Mouse (Mus musculus) gastrocnemius, adult 18-20 months (tissue): ENCODE measurements around the gene Scgb1b27. TPM values are rescaled to one million over a fixed set of nuclear protein-coding genes. Genes with fewer than 3 reads are reported as not detected.
"Not testable (repeated sequence)": the region's sequence is repeated elsewhere in the genome, so short reads cannot be mapped to it uniquely, and the experiment has no call there.

Experiments used
- DNase-seq: peaks from one replicate; pipeline ENCODE4 v3.0.0; 2021; ENCODE audit warnings: low spot score
- long read RNA-seq, 2 experiments: library from polyadenylated mRNA; stranded (forward); transcript quantifications; one replicate each; pipeline ENCODE4 v2.0.0; 2021
- total RNA-seq, 2 experiments: library from RNA; stranded (reverse); gene quantifications; 2 replicates each; pipeline ENCODE4 v1.2.3; 2021

Gene Scgb1b27
- not detected for total RNA-seq
- long read RNA-seq, experiment 1: 0 reads
- long read RNA-seq, experiment 2: 0 reads

- DNase-seq: not testable (repeated sequence)
Observed at GRCm38 (mm10) chr7:34021183-34021582, at the start of gene Scgb1b27. Gene Scgb1b27 (plus strand): TSS chr7:34021483.

- peak; percentile 12 for DNase-seq
Observed at GRCm38 (mm10) chr7:33982281-33982680, 39.0 kb upstream of the Scgb1b27 start.

GRCm38 (mm10) chr7:34013842-34014241, 7.4 kb upstream of the Scgb1b27 start, which contains the start of gene Scgb2b27:
Gene Scgb2b27 (minus strand): TSS chr7:34013942.
- no peak for DNase-seq

- no peak for DNase-seq
Observed at GRCm38 (mm10) chr7:34025641-34026040, 4.4 kb downstream of the Scgb1b27 start.

GRCm38 (mm10) chr7:34027202-34027601, 5.9 kb downstream of the Scgb1b27 start:
- not testable (repeated sequence) for DNase-seq

GRCm38 (mm10) chr7:34030026-34030425, 8.7 kb downstream of the Scgb1b27 start:
- DNase-seq: no peak

- DNase-seq: not testable (repeated sequence)
Observed at GRCm38 (mm10) chr7:34034579-34034978, 13.3 kb downstream of the Scgb1b27 start.

- not testable (repeated sequence) for DNase-seq
Observed at GRCm38 (mm10) chr7:34036076-34036815, 15.0 kb downstream of the Scgb1b27 start.

- DNase-seq: not testable (repeated sequence)
Observed at GRCm38 (mm10) chr7:34068132-34068531, 46.8 kb downstream of the Scgb1b27 start.

Other genes with a start within 250 kb of the Scgb1b27 start
- gene Scgb2b26, start 76.4 kb upstream of the Scgb1b27 start, total RNA-seq: not detected
- gene Scgb2b27, start 7.5 kb upstream of the Scgb1b27 start, total RNA-seq: not detected
- gene Scgb1b30, start 73.9 kb downstream of the Scgb1b27 start, total RNA-seq: not detected
- gene Wtip, start 111.8 kb downstream of the Scgb1b27 start, total RNA-seq: 1 to 10 TPM; 2.7 to 4.1 TPM
- 10 to 100 TPM; 32.8 to 37.1 TPM for gene Uba2, start 148.1 kb downstream of the Scgb1b27 start, total RNA-seq
- 10 to 100 TPM; 13.7 to 15.0 TPM for gene Pdcd2l, start 175.2 kb downstream of the Scgb1b27 start, total RNA-seq
- 100 to 1,000 TPM; 946 to 968 TPM for gene Gpi1, start 208.9 kb downstream of the Scgb1b27 start, total RNA-seq
- gene Gm6096, start 229.6 kb downstream of the Scgb1b27 start, total RNA-seq: not detected